Mouse (Mus musculus): ENCODE data around the gene Ghrhr.

- TF ChIP-seq CTCF (IDR thresholded peaks at IDR 0.05; ENCODE audit: low read depth) (no peak), EP300 (IDR thresholded peaks at IDR 0.05; ENCODE audit: low read depth) (no peak)
Measured at GRCm38 (mm10) chr6:55327326-55327725, 48.8 kb upstream of the Ghrhr start.
